Mouse (Mus musculus) heart, postnatal 36 days (tissue): ENCODE data around the gene Tmem129. TPM values are rescaled to one million over a fixed set of nuclear protein-coding genes. Genes with fewer than 3 reads are reported as not detected.

Experiments used
- DNase-seq, 2 experiments: peaks; one replicate each; pipeline ENCODE4 v3.0.0; 2021 to 2022
- intact Hi-C: fragments of 180-260 bp; cut with DNase I; formaldehyde crosslinking; loops from one replicate; pipeline ENCODE4 v1.15.1; 2025
- total RNA-seq, 2 experiments: library from RNA; stranded (reverse); gene quantifications; 2 replicates each; pipeline ENCODE4 v1.2.3; 2021

Tmem129 gene
- total RNA-seq, 2 experiments from 2014 or later = 20.8 to 21.0 TPM

GRCm38 (mm10) chr5:33688278-33689220, 30.3 kb upstream of the Tmem129 start:
- intact Hi-C loops = no loop called here
- no peak for DNase-seq

GRCm38 (mm10) chr5:33687142-33687541, 28.9 kb upstream of the Tmem129 start:
- intact Hi-C loops = loop anchor here (2.0 kb wide), 1 partner anchor 36 kb away; no protein-coding TSS in a partner anchor
- DNase-seq = no peak

GRCm38 (mm10) chr5:33684932-33685331, 26.7 kb upstream of the Tmem129 start:
- no peak for DNase-seq

DNA sequence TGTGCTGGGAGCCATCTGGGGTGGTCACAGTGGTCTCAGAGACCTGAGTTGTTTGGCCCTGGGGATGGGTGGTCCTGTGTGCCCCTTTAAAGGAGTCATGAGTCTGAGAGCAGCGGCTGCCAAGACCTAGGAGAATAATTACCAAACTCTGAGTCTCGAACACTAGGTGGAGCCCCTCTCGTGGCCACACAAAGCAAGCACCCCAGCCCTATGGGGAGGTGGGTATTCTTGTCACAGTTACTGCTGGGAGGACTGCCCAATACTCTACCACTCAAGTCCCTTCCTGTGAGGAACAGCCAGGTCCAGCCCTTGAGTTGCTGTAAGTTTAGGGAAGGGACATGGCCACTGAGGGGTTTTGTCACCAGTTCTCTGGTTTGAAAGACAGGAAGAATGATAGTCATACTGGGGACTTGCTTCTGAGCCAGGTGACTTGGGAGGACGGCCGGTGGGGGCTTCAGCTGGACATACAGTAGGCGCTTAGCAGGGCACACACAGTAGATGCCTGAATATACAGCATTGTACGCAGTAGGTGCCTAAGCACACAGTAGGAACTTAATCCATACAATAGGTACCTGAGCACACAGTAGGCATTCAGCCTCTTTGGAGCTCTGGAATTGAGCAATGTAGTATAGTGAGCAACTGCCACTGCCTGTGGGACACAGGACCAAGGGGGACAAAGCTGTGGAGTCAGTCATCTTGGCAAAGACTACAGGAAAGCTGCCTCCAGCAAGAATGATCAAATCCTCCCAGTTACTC, 25.9 kb upstream of the Tmem129 start:
- peak in 1 of 2 experiments; percentile 45 for DNase-seq

More at GRCm38 (mm10) chr5:33684932-33685331, 26.7 kb upstream of the Tmem129 start:
- intact Hi-C loops = loop anchor here (1.0 to 5.0 kb wide), 2 partner anchors 53 to 272 kb away; no protein-coding TSS in a partner anchor

GRCm38 (mm10) chr5:33682963-33683362, 24.7 kb upstream of the Tmem129 start:
- no peak for DNase-seq
- intact Hi-C loops = loop anchor here (5.0 kb wide), 1 partner anchor 274 kb away; no protein-coding TSS in a partner anchor

More for the DNA sequence above, 25.9 kb upstream of the Tmem129 start:
- intact Hi-C loops = loop anchor here (1.0 to 5.0 kb wide), 2 partner anchors 54 to 273 kb away; no protein-coding TSS in a partner anchor

- intact Hi-C loops = loop anchor here (5.0 kb wide), 1 partner anchor 276 kb away; no protein-coding TSS in a partner anchor
- DNase-seq = no peak
These were observed 23.6 kb upstream of the Tmem129 start for GRCm38 (mm10) chr5:33681611-33682388.

DNA sequence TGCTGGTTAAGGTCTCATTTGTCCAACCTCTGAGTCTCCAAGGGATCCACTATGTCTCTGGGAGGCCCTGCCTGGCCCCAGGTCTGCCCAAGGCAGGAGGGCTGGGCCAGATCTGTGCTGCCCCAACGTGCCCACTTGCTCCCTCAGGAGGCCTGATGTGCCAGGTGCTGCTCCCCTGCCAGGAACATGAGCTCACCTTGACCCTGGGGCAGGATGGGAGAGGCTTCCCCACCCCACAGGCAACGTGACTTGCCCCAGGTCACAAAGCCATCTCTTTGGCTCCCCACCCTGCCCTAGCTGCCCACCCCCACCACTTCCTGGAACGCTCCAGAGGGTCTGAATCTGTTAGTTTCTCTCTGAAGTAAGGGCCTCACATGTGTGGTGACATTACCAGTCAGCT, 22.8 kb upstream of the Tmem129 start:
- intact Hi-C loops = loop anchor here (5.0 kb wide), 1 partner anchor 276 kb away; no protein-coding TSS in a partner anchor
- no peak for DNase-seq

- intact Hi-C loops = no loop called here
- DNase-seq = no peak
These were observed 20.0 kb upstream of the Tmem129 start for GRCm38 (mm10) chr5:33678244-33678643.

DNA sequence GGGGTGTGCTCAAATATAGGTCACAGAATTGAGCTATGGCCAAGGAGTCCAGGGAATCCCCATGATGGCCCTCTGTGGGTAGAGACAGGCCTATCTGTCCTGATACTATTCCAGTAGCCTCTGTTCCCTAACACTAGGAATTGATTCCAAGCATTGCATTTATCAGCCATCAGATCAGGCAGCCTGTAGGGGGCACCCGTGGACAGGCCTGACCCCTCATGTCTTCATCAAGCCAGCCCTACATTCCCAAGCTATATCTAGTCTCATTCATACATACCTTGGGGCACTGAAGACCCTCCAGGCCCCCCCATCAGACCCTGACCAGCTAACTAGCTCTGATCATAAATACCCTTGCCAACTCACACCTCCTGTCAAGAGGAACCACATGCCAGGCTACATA, 17.7 kb upstream of the Tmem129 start:
- DNase-seq = peak in 1 of 2 experiments; percentile 57

DNA sequence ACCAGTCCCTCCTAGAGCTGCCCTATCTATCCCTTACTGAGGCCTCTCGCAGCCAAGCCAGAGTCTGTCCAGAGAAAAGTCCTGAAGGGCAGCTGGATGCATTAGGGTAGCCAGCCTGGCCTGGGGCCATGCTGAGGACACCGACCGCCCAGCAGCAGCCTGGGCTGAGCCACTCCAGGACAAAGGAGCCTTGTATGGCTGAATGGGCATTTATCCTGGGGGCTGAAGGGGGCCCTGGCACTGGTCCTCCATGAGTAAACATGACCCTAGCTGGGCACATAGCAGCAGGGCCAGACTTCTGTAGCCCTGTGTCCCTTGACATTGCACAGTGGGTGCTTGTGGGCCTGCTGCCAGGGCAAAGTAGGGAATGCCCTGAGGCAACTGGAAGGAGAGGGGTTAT, 16.2 kb upstream of the Tmem129 start:
- DNase-seq = no peak
- intact Hi-C loops = no loop called here

More for the DNA sequence above, 17.7 kb upstream of the Tmem129 start:
- intact Hi-C loops = no loop called here

GRCm38 (mm10) chr5:33671659-33672058, 13.4 kb upstream of the Tmem129 start:
- intact Hi-C loops = no loop called here

DNA sequence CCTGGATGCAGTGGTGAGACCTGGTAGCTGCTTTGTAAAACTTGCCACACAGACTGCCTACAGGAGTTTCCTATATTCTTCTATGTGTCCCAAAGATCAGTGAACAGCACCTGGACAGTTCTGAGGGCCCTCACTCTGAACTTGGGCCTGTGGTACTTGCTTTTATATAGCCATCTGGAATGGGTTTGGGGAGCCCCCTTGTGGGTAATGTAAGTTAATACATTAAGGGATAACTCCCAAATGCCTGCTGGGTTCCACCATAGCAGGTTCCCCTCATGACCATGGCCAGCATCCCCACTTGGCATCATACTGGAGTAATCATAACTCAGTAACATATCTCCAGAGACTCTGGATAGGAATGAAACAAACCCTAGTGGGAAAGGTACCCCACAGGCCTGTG, 10.0 kb upstream of the Tmem129 start:
- no peak for DNase-seq
- intact Hi-C loops = loop anchor here (2.0 kb wide), 1 partner anchor 25 kb away; no protein-coding TSS in a partner anchor

More at GRCm38 (mm10) chr5:33671659-33672058, 13.4 kb upstream of the Tmem129 start:
- DNase-seq = no peak

DNA sequence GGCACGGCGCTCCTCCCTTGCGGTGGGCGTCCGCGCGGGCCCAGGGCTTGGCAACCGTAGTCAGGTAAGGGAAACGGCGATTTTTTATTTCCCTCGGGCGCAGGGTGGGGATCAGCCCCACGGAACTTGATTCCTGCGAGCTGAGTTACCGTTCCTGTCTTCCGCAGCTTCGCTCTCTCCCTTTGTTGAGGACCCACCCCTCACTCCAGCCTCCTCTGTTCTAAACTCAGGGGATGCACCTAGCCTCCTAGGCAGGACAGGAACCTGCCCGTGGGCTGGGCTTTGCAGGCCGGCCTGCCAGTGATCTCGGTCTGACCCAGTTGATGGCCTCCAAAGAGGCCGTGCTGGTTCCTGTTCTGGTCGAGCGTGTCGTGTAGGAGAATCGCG, 441 bp upstream of the Tmem129 start:
- intact Hi-C loops = loop anchor here (2.0 to 10.0 kb wide), 4 partner anchors 28 to 526 kb away; partner anchors contain the start of genes Letm1, Mxd4 and Nelfa

GRCm38 (mm10) chr5:33657251-33657786, 897 bp downstream of the Tmem129 start:
- intact Hi-C loops = loop anchor here (10.0 kb wide), 2 partner anchors 277 to 527 kb away; partner anchors contain the start of genes Mxd4 and Nelfa
- no peak for DNase-seq

More for the DNA sequence above, 441 bp upstream of the Tmem129 start:
- no peak for DNase-seq

DNA sequence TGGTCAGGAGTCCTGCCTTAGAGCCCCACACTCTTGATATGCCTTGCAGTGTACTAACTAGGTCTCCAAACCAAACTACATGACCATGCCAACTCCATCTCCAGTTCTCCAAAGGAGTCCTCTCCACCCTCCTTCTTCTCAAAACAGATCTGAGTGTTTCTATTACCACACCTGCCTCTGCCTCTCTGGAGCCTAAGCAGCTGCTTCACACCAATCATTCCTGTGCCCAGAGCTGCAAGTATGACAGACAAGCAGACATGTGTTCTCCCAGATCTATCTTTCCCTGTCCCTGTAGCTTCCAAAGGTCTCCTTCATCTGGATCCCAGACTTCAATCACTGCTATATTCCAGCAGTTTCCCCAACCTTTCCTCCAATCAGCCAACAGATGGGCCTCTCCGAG, 1.5 kb downstream of the Tmem129 start:
- DNase-seq = no peak
- intact Hi-C loops = loop anchor here (10.0 kb wide), 2 partner anchors 278 to 528 kb away; partner anchors contain the start of genes Mxd4 and Nelfa

DNA sequence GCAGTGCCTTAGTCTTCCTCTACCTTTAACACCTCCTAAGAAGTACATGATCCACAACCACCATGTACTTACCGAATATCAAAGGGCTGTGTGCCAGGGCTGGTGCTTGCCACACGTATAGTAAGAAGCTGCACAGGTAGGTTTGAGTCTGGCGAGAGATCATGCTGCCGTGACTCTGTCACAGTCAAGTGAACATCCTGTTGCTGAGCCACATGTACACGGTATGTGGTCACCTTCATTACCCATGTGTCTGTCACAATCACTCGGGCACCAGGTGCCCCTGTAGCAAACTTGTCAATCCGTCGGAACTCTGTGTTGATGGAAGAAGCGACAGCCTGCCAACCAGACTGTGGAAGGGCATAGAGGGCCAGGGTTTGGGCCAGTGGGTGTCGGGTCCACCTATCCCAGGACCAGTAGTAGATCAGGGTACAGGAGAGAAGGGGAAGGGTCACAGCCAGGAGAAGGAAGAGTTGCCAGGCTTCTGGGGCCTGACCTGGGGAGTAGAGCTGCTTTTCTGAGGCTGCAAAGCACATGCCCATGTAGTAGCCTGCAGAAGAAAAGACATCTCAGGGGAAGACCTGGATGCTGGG, 2.9 kb downstream of the Tmem129 start:
- intact Hi-C loops = loop anchor here (10.0 kb wide), 2 partner anchors 279 to 529 kb away; partner anchors contain the start of genes Mxd4 and Nelfa
- DNase-seq = no peak

DNA sequence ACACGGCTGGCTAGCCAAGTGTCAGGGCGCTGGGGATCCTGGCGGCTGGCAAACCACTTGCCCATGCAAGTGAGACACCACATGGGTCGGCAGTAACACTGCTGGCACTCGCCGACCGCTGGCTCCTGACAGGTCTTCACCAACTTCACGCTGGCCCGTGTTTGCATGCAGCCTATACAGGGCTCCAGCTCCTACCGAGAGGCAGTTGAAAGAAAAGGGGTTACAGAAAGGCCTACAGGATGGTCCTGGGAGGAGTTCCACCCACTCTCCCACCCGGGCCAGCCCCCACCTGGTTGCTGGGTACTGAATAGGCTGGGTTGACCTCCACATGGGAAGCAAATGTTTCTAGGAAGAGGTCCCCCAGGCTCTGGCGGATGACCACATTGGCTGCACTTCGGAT, 3.8 kb downstream of the Tmem129 start:
- intact Hi-C loops = loop anchor here (5.0 to 10.0 kb wide), 3 partner anchors 168 to 530 kb away; partner anchors contain the start of genes Mxd4, Nelfa and Nsd2
- no peak for DNase-seq

DNA sequence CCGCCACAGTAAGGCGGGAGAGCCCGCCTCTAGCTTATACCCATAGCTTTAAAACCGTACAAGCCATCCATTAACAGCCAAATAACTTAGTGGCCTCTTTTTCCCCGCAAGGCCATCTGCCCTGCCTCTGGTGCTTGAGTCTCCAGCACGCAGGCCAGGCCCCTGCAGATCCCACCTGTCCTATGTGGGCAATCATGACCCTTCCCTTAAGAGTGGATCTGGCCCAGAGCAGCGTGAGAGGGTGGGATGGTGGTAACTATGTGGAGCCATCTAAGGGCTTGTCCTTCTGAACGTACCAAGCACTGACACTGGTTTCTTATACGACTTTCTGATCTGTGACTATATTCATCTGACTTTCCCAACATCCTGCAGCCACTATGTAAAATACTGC, 5.4 kb downstream of the Tmem129 start:
- intact Hi-C loops = loop anchor here (5.0 to 10.0 kb wide), 3 partner anchors 170 to 532 kb away; partner anchors contain the start of genes Mxd4, Nelfa and Nsd2
- no peak for DNase-seq
